Mouse (Mus musculus) stomach, embryonic 15.5 days (tissue): ENCODE results near the gene Vapb. TPM values are rescaled to one million over a fixed set of nuclear protein-coding genes. Genes with fewer than 3 reads are reported as not detected.
"Not testable (repeated sequence)": the region's sequence is repeated elsewhere in the genome, so short reads cannot be mapped to it uniquely, and the experiment has no call there.

Source experiments
- ATAC-seq: fragments of 200-750 bp; cut with Nextera tagmentation; 2 replicates; pipeline ENCODE4 v1.8.0; 2017; ENCODE audit warnings: low read depth, moderate number of reproducible peaks, moderate TSS enrichment; ENCODE audit not compliant: insufficient read depth, low FRiP score
- H3K27ac ChIP-seq: fragments of 300-500 bp; sonication (generic); 2 replicates; pipeline ENCODE4 v1.5.1; 2015; ENCODE audit warnings: mild to moderate bottlenecking, inconsistent platforms
- H3K27me3 ChIP-seq: fragments of 300-500 bp; sonication (generic); replicated peaks from 2 replicates; pipeline ENCODE4 v1.6.1; 2015; ENCODE audit warnings: inconsistent platforms
- H3K36me3 ChIP-seq: fragments of 300-500 bp; sonication (generic); 2 replicates; pipeline ENCODE4 v1.6.1; 2015; ENCODE audit warnings: inconsistent platforms
- H3K4me1 ChIP-seq: fragments of 300-500 bp; sonication (generic); 2 replicates; pipeline ENCODE4 v1.6.1; 2015; ENCODE audit warnings: inconsistent platforms
- H3K4me2 ChIP-seq: fragments of 300-500 bp; sonication (generic); 2 replicates; pipeline ENCODE4 v1.6.1; 2015; ENCODE audit warnings: mild to moderate bottlenecking, inconsistent platforms
- H3K4me3 ChIP-seq: fragments of 300-500 bp; sonication (generic); replicated peaks from 2 replicates; pipeline ENCODE4 v1.5.1; 2015; ENCODE audit warnings: inconsistent platforms
- H3K9ac ChIP-seq: fragments of 300-500 bp; sonication (generic); 2 replicates; pipeline ENCODE4 v1.6.1; 2015; ENCODE audit warnings: inconsistent platforms
- H3K9me3 ChIP-seq: fragments of 300-500 bp; sonication (generic); 2 replicates; pipeline ENCODE4 v1.6.1; 2016; ENCODE audit warnings: inconsistent platforms
- WGBS: fragments of 180-500 bp; shearing (Covaris S2); methylation state at CpG from one replicate; pipeline ENCODE4 v1.1.7; 2015; 5-methylcytosine and 5-hydroxymethylcytosine counted together
- polyA plus RNA-seq: library from polyadenylated mRNA; unstranded; fragments of >200 nt; fragmentation: Nextera tagmentation; extraction: Ambion mirVana; gene quantifications from 2 replicates; pipeline ENCODE4 v1.2.1, GENCODE M21; 2015

Vapb gene
- polyA plus RNA-seq, 1 experiment from 2014 or later = 15.4 TPM

DNA sequence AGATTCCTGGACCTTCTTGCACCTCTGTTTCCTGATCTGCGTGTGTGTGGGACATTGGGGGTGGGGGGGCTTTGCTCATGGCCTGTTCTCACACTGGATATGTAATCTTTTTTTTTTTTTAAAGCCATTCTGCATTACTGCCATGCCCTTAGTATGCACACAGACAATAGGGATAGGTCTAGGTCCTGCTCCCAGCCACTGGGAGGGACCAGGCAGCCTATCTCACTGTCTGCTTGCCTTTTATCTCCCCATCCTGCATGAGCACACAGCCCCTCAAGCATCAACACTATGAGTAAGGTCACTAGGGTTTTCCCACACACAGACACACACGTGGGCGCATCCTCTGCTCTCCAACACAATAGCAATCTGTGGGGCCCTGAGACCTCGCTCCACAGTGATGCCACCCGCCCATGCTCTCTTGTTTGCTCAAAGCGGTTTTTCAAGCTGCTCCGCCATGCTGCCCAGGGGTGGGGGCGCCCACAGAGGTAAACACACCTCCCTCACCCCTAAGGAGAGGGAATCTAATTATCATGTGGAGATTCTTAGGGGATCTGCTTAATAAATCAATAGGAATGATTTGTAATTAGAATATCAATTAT lies 22.6 kb upstream of the Vapb start:
- ATAC-seq = no peak
- Histone ChIP-seq H3K4me2 (no peak overlapping the region), H3K4me3 (no peak overlapping the region), H3K27ac (no peak overlapping the region), H3K27me3 (no peaks in the 10 kb centered on the region), H3K4me1 (peaks cover 5% of the 10 kb centered on the region), H3K9me3 (no peaks in the 10 kb centered on the region), H3K9ac (no peak overlapping the region), H3K36me3 (no peaks in the 10 kb centered on the region)
- 58% methylated on average over 8 of the region's 8 CpGs for WGBS

DNA sequence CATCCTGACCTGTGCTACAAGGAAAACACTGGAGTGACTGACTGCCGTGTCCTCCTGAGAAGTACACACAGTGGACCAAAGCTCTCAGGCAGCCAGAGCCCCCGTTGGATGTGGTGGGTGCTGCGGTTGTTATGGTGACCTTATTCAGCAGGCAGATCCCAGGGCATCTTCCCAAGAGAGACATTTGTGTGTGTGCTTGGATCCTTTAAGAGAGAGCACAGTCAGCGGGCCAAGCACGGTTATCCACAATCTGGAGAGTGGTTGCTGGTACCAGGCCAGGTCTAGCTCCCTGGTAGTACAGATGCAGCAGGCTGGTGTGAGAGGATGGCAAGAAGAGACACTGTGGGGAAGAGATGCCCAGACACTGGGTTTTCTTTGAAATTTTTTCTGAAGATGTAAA lies 20.3 kb upstream of the Vapb start:
- no peak for ATAC-seq
- H3K27me3 ChIP-seq = no peaks in the 10 kb centered on the region
- 85% methylated on average over 5 of the region's 5 CpGs for WGBS

DNA sequence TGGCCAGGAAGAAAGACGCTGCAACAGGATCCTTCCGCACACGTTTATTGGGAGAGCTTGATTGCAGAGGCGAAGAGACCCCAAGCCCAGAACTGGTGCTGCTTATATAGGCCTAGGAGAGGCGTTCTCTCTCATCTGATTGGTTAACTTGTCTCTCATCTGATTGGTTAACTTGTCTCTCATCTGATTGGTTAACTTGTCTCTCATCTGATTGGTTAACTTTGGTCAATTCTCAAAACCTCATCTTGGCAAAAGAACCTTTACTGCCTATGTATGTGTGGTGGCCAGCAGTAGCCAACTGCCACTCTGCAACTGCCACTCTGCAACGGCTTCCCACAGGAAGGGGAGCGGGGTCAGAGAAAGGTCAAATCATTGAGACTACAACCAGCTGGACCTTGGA lies 18.2 kb upstream of the Vapb start, which contains the start of gene 1700010B08Rik:
Gene 1700010B08Rik, plus strand, starts transcription at position 301 of the 400 bp plus-strand sequence.
- H3K9me3 ChIP-seq, H3K4me3 ChIP-seq, H3K27ac ChIP-seq, H3K9ac ChIP-seq, ATAC-seq, H3K36me3 ChIP-seq, H3K4me1 ChIP-seq, H3K4me2 ChIP-seq, H3K27me3 ChIP-seq: not testable (repeated sequence)
- WGBS = 86% methylated on average over 6 of the region's 7 CpGs

More for the DNA sequence above, 20.3 kb upstream of the Vapb start:
- Histone ChIP-seq H3K4me2 (no peak overlapping the region), H3K9me3 (no peaks in the 10 kb centered on the region), H3K27ac (no peak overlapping the region), H3K4me1 (peaks cover 5% of the 10 kb centered on the region), H3K9ac (no peak overlapping the region), H3K4me3 (no peak overlapping the region), H3K36me3 (no peaks in the 10 kb centered on the region)

DNA sequence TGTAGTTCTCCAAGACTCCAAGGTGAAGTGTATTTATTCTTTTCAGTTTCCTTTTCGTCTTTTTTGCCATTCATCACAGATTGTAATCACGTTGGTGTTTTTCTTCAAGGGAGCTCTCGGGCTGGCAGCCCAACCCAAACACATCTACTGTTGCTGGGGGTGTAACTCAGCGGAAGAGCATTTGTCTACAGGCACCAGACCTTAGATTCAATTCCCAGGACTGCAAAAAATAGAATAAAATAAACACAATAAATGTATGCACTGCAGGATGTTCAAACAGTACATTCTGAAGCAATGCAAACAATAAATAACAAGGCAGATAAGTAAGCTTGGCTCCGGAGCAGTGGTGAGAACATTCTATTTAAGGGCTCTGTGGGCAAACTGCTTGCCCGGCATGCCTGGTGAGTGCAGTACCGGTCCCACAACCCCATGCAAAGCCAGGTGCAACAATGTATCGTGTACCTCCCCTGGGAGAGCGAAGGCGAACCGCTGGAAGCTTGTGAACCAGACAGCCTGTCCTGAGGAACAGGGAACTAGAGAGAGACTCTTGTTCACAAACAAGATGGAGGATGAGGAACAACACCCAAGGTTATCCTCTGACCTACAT lies 15.0 kb upstream of the Vapb start:
- Histone ChIP-seq H3K4me3 (no peak overlapping the region), H3K27me3 (no peaks in the 10 kb centered on the region), H3K9me3 (no peaks in the 10 kb centered on the region), H3K9ac (no peak overlapping the region), H3K4me2 (no peak overlapping the region), H3K4me1 (no peaks in the 10 kb centered on the region), H3K27ac (no peak overlapping the region; the same call in 1 of the 2 replicates), H3K36me3 (no peaks in the 10 kb centered on the region)
- peak; percentile 85 for ATAC-seq
- WGBS = 47% methylated on average over 11 of the region's 11 CpGs

DNA sequence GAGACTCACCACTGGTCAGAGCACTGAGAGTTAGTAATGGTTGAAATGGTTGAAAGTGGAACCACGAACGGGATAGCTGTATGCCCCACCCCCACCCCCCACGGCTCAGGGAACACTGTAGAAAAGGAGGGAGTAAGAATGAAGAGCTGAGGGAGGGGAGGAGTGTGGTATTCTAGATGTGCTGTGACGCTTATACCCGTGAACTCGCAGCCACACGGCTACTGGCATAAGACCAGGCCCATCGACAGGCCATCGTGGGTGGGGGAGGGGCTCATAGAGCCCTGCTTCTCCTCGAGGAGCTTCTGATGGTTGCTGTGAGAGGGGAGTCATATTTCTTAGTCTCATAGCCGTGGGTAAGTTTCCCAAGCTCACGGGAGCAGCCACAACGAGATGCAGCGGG lies 12.9 kb upstream of the Vapb start:
- 49% methylated on average over 14 of the region's 14 CpGs for WGBS
- no peak for ATAC-seq
- H3K4me2 ChIP-seq = no peak overlapping the region
- H3K9ac ChIP-seq = no peak overlapping the region
- H3K36me3 ChIP-seq = no peaks in the 10 kb centered on the region
- H3K4me1 ChIP-seq = no peaks in the 10 kb centered on the region
- H3K9me3 ChIP-seq = no peaks in the 10 kb centered on the region
- no peak overlapping the region for H3K4me3 ChIP-seq
- no peak overlapping the region for H3K27ac ChIP-seq
- H3K27me3 ChIP-seq = no peaks in the 10 kb centered on the region

DNA sequence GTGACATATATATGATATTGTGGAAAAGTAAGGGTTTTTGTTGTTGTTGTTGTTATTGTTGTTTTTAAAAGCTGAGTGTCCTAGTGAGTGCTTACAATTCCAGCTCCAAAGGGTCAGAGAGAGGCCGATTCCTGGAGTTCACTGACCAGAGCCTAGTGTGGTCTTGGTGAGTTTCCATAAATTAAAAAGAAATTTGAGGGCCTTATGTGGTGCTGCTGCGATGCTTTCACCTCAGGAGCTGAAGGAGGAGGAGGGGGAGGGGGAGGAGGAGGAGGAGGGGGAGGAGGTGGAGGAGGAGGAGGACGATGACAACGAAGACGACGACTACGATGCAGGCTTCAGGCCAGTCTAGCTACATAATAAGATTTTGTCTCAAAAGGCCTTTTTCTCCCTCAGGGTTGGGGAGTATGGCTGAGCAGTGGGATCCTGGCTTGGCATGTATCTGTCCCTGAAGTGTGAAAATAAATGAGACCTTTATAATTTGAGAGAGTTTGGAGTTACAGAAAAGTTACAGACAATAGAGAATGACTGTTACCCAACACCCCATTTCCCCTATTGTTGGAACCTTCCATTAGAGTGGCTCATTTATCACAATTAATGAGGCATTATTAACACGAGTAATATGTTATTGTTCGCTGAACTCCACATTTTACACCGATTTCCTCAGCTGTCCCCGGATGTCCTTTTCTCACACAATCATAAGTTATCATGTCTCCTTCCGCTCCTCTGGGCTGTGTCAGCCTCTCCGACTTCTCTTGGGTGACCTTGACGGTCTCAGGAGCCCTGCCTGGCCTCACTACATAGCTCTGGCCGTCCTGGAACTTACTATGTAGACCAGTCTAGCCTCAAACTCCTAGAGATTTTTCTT lies 12.1 kb upstream of the Vapb start:
- no peak for ATAC-seq
- no peak overlapping the region for H3K27ac ChIP-seq
- H3K36me3 ChIP-seq = no peaks in the 10 kb centered on the region
- H3K9me3 ChIP-seq = no peaks in the 10 kb centered on the region
- H3K27me3 ChIP-seq = no peaks in the 10 kb centered on the region
- H3K4me2 ChIP-seq = no peak overlapping the region
- H3K4me3 ChIP-seq = no peak overlapping the region
- no peaks in the 10 kb centered on the region for H3K4me1 ChIP-seq
- H3K9ac ChIP-seq = no peak overlapping the region
- WGBS = 68% methylated on average over 15 of the region's 15 CpGs

DNA sequence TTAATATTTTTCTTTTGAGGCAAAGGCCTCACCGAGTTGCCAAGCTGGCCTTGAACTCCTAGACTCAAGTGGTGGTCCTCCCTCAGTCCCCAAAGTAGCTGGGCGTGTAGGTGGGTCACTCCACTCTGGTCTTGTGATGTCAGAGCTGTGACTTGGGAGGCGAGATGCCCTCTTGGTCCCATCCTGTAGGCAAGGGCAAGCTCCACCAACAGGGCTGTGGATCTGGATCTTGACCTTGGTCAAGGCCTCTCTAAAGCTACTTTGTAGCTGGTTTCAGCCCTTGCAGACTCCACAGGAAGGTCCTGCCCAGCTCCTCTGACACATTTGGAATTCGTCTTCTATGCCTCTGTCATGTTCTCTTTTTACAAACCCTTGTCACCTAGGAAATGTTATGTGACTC lies 11.5 kb upstream of the Vapb start:
- no peak for ATAC-seq
- H3K9ac ChIP-seq = no peak overlapping the region
- H3K27ac ChIP-seq = no peak overlapping the region
- H3K4me1 ChIP-seq = peaks cover 4% of the 10 kb centered on the region; the same call in 1 of the 2 replicates
- no peaks in the 10 kb centered on the region for H3K9me3 ChIP-seq
- H3K4me2 ChIP-seq = no peak overlapping the region
- WGBS = 89% methylated on average over 4 of the region's 4 CpGs
- no peaks in the 10 kb centered on the region for H3K36me3 ChIP-seq
- H3K27me3 ChIP-seq = no peaks in the 10 kb centered on the region
- no peak overlapping the region for H3K4me3 ChIP-seq

DNA sequence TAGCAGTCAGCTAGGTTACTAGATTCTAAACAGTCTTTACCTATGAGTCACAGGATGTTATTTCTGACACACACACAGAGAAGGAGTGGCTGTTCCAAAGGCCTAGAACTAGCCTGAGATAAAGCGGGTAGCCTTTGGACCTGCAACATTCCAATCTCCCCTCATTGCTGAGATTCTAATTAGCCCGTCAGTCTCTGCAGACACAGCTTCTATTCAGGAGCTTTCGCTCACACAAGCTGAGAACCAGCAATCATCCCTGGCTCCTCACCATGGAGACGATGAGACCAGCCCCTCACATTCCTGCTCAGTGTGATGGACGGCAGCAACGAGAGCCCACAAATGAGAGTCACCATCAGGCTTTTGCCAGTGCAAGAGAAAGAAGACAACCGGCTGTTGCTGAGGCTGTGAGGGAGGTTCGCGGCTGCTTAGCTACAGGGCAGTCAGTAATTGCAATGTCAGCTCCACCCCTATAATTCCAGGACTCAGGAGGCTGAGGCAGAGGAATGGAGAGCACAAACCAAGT lies 6.8 kb upstream of the Vapb start:
- peak; percentile 53; the same call in 1 of the 2 replicates for ATAC-seq
- Histone ChIP-seq H3K9me3 (no peaks in the 10 kb centered on the region), H3K9ac (no peak overlapping the region), H3K36me3 (no peaks in the 10 kb centered on the region), H3K27ac (no peak overlapping the region), H3K4me1 (peaks cover 10% of the 10 kb centered on the region; the same call in 1 of the 2 replicates), H3K4me3 (no peak overlapping the region), H3K27me3 (no peaks in the 10 kb centered on the region), H3K4me2 (no peak overlapping the region)
- 10% methylated on average over 9 of the region's 9 CpGs for WGBS

DNA sequence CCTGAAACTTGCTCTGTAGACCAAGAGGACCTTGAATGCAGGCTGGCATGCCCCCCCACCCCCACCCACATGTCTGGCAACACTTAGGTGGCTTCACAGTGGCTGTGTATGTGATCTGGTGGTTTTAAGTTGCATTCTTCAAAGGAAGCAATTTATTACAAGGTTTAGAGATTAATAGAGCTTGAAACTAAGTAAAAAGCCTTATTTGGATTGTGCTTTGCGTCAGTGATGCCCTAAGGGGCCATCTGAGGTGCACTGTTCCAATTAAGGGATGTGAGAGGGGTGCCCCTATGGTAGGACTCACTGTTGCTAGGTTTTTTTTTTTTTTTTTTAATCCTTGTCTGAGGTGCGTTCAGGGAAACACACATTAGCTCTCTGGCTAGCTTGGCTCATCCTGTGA lies 2.9 kb upstream of the Vapb start:
- H3K4me2 ChIP-seq = no peak overlapping the region
- H3K27me3 ChIP-seq = no peaks in the 10 kb centered on the region
- H3K4me1 ChIP-seq = peaks cover 25% of the 10 kb centered on the region; the same call in 1 of the 2 replicates
- no peak for ATAC-seq
- H3K27ac ChIP-seq = no peak overlapping the region
- H3K9me3 ChIP-seq = no peaks in the 10 kb centered on the region
- WGBS = 56% methylated on average over 2 of the region's 2 CpGs
- H3K9ac ChIP-seq = no peak overlapping the region
- no peak overlapping the region for H3K4me3 ChIP-seq
- no peaks in the 10 kb centered on the region; the same call in 1 of the 2 replicates for H3K36me3 ChIP-seq

DNA sequence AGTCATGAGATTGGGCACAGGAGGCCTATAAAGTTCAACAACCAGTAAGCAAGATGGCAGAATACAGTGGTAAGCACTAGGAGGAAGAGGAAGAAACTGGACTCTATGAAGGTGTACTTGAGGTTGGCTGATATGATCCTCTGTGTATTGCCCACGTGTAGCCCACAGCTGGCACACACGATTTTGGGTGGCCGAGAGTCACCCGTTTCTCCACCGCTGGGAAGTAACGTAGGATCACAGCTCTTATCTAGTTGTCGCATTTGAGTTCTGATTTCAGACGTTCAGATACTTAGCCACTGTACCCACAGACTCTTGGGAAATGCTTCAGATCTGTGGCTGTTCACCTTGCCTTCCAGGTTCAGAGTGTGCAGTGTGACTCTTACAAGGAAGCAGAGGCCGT lies 921 bp downstream of the Vapb start:
- H3K4me3 ChIP-seq = peak overlapping the region; percentile 94
- H3K36me3 ChIP-seq = no peaks in the 10 kb centered on the region; the same call in 1 of the 2 replicates
- no peaks in the 10 kb centered on the region for H3K27me3 ChIP-seq
- H3K27ac ChIP-seq = 0 out of 2 replicates have a peak overlapping the region, but pooled peaks have one; percentile 80
- H3K4me2 ChIP-seq = peak overlapping the region; percentile 74
- H3K4me1 ChIP-seq = peaks cover 35% of the 10 kb centered on the region
- H3K9me3 ChIP-seq = no peaks in the 10 kb centered on the region
- ATAC-seq = no peak
- peak overlapping the region; percentile 93 for H3K9ac ChIP-seq
- WGBS = 76% methylated on average over 9 of the region's 9 CpGs

DNA sequence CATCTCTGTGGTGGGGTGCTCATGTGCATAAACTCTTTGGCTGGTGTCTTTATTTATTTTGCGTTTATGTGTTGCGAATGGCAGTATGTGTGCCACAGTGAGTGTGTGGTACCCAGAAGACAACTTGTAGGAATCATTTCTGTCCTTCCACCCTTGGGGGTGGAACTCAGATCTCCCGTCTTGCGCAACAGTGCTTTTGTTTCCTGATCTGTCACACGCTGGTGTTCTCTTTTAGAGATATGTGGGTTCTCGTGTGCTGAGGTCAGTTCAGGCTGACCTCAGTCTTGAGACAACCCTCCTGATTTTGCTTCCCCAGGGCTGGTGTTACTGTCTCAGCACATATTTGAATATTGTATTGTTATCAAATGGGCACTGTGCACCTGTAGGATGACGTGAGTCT lies 1.8 kb downstream of the Vapb start:
- Histone ChIP-seq H3K4me3 (no peak overlapping the region), H3K27me3 (no peaks in the 10 kb centered on the region), H3K27ac (no peak overlapping the region), H3K36me3 (no peaks in the 10 kb centered on the region; the same call in 1 of the 2 replicates), H3K9ac (no peak overlapping the region), H3K4me2 (0 out of 2 replicates have a peak overlapping the region, but pooled peaks have one; percentile 6), H3K9me3 (no peaks in the 10 kb centered on the region), H3K4me1 (peaks cover 35% of the 10 kb centered on the region)
- WGBS = 85% methylated on average over 7 of the region's 7 CpGs
- ATAC-seq = no peak
